Mouse (Mus musculus): Measurements from ENCODE around the gene Per1. TPM values are rescaled to one million over a fixed set of nuclear protein-coding genes. Genes with fewer than 3 reads are reported as not detected.
A peak's percentile ranks its signal among the peaks of the same experiment; 100 is the strongest.

Gene Per1
- polyA plus RNA-seq, 1 experiment from 2014 or later = 11.5 TPM

DNA sequence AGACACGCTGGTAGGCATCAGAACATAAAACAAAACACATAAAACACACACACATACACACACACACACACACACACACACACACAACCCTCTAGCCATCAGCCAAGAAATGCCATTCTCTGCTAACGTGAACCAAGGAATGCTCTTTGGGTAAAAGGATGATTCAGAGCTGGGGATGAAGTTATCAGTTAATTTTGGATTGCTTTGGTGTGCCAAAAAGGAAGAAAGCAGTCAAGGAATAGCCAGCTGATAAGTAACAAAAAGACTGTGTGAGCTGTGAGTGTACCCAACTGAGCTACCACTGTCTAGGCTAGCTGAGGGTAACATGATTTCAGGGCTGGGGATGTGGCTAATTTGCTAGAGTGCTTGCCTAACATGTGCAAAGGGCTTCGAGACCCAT is 19.0 kb downstream of the Per1 start:
- Histone ChIP-seq H3K4me2 (replicated peaks) (no peak overlapping the region), H3K4me1 (peaks cover 6% of the 10 kb centered on the region), H3K9me3 (no peaks in the 10 kb centered on the region), H3K36me3 (peaks cover 5% of the 10 kb centered on the region), H3K27me3 (peaks cover 9% of the 10 kb centered on the region), H3K9ac (no peak overlapping the region), H3K27ac (no peak overlapping the region), H3K4me3 (no peak overlapping the region)
- no peak for ATAC-seq (ENCODE audit: insufficient number of reproducible peaks, insufficient read depth, low FRiP score, low TSS enrichment)
- WGBS = 72% methylated on average over 3 of the region's 3 CpGs

DNA sequence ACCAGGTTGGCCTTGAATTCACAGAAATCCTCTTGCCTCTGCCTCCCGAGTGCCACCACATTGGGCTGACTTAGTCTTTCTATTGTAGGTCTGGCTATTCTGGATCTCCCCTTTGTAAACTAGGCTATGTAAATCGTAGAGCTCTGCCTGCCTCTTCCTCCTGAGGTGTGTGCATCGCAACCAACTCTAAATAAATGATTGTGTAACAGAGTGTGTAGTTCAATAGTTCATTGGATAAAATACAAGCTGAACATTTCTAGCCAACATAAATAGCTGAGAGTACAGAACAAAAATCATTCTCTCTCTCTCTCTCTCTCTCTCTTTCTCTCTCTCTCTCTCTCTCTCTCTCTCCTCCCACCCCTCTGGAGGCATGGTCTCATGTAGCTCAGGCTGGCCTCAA is 19.6 kb downstream of the Per1 start:
- Histone ChIP-seq H3K27ac (no peak overlapping the region), H3K9ac (no peak overlapping the region), H3K36me3 (no peaks in the 10 kb centered on the region), H3K9me3 (no peaks in the 10 kb centered on the region), H3K4me1 (peaks cover 12% of the 10 kb centered on the region), H3K4me3 (no peak overlapping the region), H3K4me2 (replicated peaks) (no peak overlapping the region), H3K27me3 (peaks cover 9% of the 10 kb centered on the region)
- ATAC-seq (ENCODE audit: insufficient number of reproducible peaks, insufficient read depth, low FRiP score, low TSS enrichment) = no peak
- 81% methylated on average over 3 of the region's 3 CpGs for WGBS

DNA sequence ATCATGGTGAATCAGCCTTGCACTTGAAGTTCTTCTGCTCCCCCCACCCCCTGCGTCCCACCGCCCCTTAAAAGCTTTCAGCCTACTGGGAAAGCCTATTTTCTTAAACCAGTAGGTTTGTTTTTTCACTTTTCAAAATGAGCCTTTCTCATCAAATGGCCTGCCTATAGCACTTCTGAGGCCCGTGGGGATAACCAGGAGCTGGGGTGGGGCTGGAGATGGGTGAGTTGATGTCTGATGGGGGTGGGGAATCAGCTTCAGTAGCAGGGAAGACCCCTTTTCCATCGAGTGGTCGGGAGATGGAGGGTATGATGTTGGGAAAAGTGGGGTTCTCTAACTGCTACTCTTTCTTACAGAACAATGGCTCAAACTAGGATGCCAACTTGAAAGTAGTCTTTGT is 21.8 kb downstream of the Per1 start:
- no peaks in the 10 kb centered on the region for H3K9me3 ChIP-seq
- no peak overlapping the region for H3K4me3 ChIP-seq
- no peak for ATAC-seq (ENCODE audit: insufficient number of reproducible peaks, insufficient read depth, low FRiP score, low TSS enrichment)
- H3K27ac ChIP-seq = no peak overlapping the region
- peaks cover 26% of the 10 kb centered on the region for H3K4me1 ChIP-seq
- no peaks in the 10 kb centered on the region for H3K36me3 ChIP-seq
- H3K9ac ChIP-seq = no peak overlapping the region
- WGBS = 59% methylated on average over 5 of the region's 5 CpGs
- H3K27me3 ChIP-seq = peaks cover 9% of the 10 kb centered on the region
- H3K4me2 ChIP-seq (replicated peaks) = peak overlapping the region; percentile 88; the same call in 1 of the 2 replicates

DNA sequence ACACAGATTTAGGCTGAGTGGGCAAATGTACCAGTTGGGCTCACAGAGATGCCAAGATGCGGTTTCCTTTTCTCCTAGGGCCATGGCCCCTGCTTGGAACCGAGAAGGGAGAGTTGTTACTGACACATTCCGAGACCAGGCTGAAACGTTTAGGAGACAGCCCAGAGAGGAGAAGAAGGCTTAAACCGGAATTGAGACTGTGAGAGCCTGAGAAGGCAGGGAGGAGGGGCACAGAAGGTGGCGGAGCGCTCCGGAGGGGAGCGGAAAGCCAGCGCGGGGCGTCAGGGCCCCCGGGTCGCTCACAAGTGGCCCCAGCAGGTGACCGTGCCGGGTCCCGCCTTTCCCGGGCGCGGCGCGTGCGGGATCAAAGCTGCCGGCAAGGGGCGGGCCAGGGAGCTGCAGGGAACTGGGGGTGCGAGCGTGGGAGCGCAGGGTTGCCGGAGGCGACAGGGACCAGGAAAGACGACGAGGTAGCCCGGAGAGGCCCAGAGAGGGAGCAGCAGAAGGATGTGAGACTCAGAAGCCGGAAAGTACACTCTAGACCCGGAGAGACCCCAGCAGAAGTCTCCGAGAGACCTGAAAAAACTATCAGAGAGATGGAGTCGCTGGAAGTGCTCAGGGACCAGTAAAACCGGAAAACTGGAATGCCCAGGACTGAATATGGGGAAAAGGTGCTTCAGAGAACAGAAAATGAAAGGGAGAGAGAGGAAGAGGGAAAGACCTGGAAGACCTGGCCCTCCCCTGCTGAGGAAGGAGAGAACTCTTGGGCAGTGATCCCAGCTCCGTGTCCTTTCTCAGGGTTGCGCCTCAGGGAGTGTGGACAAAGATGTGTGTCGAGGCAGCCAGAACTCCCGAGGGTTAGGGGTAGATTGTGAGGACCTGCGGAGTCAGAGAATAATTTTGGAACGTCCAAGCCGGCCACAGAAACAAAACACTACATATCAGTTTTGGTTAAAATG is 23.0 kb downstream of the Per1 start:
- no peak for ATAC-seq (ENCODE audit: insufficient number of reproducible peaks, insufficient read depth, low FRiP score, low TSS enrichment)
- no peaks in the 10 kb centered on the region for H3K36me3 ChIP-seq
- H3K4me2 ChIP-seq (replicated peaks) = peak overlapping the region; percentile 88
- peak overlapping the region; percentile 59 for H3K9ac ChIP-seq
- H3K9me3 ChIP-seq = no peaks in the 10 kb centered on the region
- peak overlapping the region; percentile 58 for H3K27ac ChIP-seq
- peaks cover 26% of the 10 kb centered on the region for H3K4me1 ChIP-seq
- peak overlapping the region; percentile 77 for H3K4me3 ChIP-seq
- WGBS = under 1% methylated on average over 45 of the region's 45 CpGs
- peaks cover 9% of the 10 kb centered on the region for H3K27me3 ChIP-seq

DNA sequence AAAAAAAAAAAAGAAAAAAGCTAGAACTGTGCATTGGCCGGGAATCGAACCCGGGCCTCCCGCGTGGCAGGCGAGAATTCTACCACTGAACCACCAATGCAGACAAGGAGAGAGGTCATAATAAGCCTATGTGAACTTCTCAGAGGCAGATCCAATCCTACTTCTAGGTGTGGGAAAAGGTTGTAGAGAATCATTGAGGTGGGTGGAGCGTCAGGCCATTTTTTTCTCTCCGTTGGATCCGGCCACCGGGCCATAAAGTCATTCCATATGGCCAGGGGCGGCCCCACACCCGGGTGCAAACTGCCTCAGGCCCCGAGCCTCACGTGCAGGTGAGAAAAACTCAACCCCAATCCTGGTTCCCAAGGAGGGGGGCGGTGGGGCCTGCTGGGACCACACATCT is 23.7 kb downstream of the Per1 start:
- WGBS = 1% methylated on average over 15 of the region's 15 CpGs
- H3K9me3 ChIP-seq = no peaks in the 10 kb centered on the region
- no peaks in the 10 kb centered on the region for H3K36me3 ChIP-seq
- H3K4me1 ChIP-seq = peaks cover 26% of the 10 kb centered on the region
- H3K27ac ChIP-seq = no peak overlapping the region
- H3K27me3 ChIP-seq = peaks cover 9% of the 10 kb centered on the region
- H3K4me2 ChIP-seq (replicated peaks) = peak overlapping the region; percentile 88
- no peak overlapping the region for H3K9ac ChIP-seq
- H3K4me3 ChIP-seq = peak overlapping the region; percentile 77
- no peak for ATAC-seq (ENCODE audit: insufficient number of reproducible peaks, insufficient read depth, low FRiP score, low TSS enrichment)

DNA sequence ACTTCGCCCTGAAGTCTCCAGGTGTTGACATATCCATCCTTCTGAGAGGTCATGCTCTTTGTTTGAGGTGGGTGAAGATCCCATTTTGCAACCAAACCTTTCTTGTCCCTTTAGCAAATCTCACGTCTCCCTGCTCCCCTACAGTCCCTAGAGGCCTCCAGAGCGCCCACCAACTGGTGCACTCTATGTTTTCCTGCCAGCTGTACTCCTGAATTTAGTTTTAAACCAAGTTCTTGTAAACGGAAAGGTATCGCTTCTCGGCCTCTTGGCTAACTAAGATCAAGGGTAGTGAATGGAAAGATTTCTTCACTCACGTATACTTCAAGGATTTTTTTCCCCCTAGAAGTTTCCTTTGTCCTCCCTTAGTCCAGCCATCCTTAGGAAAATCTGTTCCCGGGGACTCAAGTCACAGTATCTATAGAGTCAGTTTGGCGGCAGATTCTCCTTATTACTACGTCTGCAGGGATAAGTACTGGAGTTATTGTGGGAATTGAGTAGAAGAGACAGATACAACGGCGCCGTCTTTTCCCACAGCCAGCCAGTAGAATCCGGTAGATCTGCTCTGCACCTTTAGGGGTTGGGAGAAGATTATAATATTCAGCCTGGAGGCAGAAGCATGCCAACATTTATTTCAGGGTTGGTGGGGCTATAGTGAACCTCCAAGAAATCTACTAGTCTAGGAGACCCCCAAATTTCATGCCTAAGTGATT is 24.6 kb downstream of the Per1 start:
- Histone ChIP-seq H3K4me3 (peak overlapping the region; percentile 77), H3K36me3 (no peaks in the 10 kb centered on the region), H3K27ac (no peak overlapping the region), H3K4me1 (peaks cover 26% of the 10 kb centered on the region), H3K9me3 (no peaks in the 10 kb centered on the region), H3K9ac (no peak overlapping the region), H3K27me3 (peaks cover 9% of the 10 kb centered on the region), H3K4me2 (replicated peaks) (peak overlapping the region; percentile 88)
- no peak for ATAC-seq (ENCODE audit: insufficient number of reproducible peaks, insufficient read depth, low FRiP score, low TSS enrichment)
- 28% methylated on average over 14 of the region's 14 CpGs for WGBS

DNA sequence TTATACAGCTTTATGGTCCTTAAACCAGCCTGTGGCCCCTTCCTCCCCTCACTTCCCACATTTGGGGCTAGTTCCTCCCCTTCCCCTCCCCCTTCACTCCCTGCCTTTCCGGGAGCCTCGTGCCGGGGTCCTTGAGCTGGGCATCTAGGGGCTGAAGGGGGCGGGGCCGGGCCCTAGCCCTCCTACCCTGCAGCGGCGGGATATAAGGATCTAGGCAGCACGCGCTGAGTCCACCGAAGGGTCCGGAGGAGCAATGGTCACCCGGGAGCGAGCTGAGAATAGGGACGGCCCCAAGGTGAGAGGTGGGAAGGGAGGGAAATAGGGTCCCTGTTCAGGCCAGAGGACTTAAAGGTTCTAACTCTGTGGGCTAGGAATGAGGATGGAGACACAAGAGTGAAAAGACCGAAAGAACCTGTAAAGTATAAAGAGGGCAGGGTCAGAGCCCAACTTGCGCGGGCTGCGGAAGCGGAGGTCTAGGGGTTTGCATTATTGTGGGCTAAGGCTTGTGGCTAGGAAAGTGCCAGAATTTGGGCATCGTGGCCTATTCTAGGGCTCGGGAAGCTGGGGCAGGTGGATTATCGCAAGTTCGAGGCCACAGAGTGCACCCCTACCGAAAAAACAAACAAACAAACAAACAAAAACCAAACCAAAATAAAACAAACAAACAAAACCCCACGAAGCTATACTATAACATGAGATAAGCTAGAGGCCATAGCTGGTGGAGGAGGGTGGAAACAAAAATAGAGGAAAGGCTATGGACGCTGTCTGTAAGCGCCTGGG is 25.4 kb downstream of the Per1 start, which contains the start of gene Hes7:
TSS of gene Hes7 (plus strand) at position 184 of the 780 bp plus-strand sequence.
- Histone ChIP-seq H3K27me3 (peaks cover 9% of the 10 kb centered on the region), H3K36me3 (no peaks in the 10 kb centered on the region), H3K9ac (peak within 1 kb of the TSS; percentile 72; the same call in 1 of the 2 replicates), H3K4me1 (peaks cover 26% of the 10 kb centered on the region), H3K27ac (no peak within 1 kb of the TSS), H3K4me3 (peak within 1 kb of the TSS; percentile 77), H3K4me2 (replicated peaks) (peak within 1 kb of the TSS; percentile 88), H3K9me3 (no peaks in the 10 kb centered on the region)
- 2% methylated on average over 27 of the region's 27 CpGs for WGBS
- no peak for ATAC-seq (ENCODE audit: insufficient number of reproducible peaks, insufficient read depth, low FRiP score, low TSS enrichment)

DNA sequence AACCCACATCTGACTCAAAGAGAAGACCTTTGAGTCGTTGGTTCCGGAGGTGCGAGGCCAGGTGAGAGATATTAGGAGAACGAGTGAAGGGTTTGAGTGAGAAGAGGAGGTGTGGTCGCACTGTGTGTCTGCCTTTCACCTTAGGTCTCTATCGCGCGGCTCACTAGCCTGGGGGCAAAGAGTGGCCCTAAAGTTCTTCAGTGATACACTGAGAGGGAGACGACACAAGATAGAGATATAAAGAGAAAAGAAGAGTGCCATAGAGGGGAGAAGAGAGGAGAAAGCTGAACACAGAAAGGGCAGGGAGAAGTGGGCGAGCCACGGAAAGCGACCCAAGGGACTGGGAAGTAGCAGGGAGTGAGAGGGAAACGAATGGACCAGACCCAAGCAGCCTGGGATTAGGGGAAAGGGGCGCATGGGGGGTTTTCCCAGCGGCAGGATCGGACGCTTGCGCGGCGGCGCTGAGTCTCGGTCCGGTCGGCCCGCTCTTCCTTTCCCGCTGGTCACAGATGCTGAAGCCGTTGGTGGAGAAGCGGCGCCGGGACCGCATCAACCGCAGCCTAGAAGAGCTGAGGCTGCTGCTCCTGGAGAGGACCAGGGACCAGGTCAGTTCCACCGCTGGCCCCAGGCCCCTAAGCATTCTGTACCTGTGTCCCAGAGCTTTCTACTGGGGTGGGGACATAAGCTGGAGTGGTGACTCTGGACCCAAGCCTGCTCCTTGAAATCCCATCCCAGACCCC is 26.2 kb downstream of the Per1 start:
- WGBS = 1% methylated on average over 33 of the region's 33 CpGs
- H3K4me1 ChIP-seq = peaks cover 31% of the 10 kb centered on the region

DNA sequence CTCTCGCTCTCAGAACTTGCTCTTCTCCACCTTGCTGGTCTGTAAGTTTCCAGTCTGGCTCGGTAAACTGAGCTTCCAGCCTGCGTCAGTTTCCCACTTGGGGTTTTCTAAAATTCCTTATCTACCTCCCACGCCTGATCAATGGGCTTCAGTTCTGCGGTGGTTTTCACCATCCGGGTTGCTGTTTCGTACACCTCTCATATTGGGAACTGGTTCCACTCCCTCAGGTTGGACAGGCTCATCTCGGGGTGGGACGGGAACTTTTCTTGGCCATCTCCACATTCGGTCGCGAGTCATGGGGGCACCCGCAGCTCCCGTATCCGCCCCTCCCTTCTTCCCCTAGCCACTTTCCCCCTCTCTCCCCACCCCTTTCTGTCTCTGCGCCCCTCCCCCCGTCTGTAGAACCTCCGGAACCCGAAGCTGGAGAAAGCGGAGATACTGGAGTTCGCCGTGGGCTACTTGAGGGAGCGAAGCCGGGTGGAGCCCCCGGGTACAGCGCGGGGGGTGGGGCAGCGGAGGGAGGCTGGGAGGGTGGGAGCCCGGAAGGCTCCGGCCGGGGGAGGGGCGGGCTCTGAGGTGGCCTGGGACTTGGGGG is 26.8 kb downstream of the Per1 start:
- H3K4me3 ChIP-seq = peak overlapping the region; percentile 77

More for the DNA sequence above, 26.2 kb downstream of the Per1 start:
- Histone ChIP-seq H3K4me3 (peak overlapping the region; percentile 77), H3K9ac (peak overlapping the region; percentile 72; the same call in 1 of the 2 replicates), H3K4me2 (replicated peaks) (peak overlapping the region; percentile 88), H3K36me3 (no peaks in the 10 kb centered on the region), H3K27me3 (peaks cover 6% of the 10 kb centered on the region), H3K9me3 (no peaks in the 10 kb centered on the region), H3K27ac (no peak overlapping the region)
- ATAC-seq (ENCODE audit: insufficient number of reproducible peaks, insufficient read depth, low FRiP score, low TSS enrichment) = no peak

DNA sequence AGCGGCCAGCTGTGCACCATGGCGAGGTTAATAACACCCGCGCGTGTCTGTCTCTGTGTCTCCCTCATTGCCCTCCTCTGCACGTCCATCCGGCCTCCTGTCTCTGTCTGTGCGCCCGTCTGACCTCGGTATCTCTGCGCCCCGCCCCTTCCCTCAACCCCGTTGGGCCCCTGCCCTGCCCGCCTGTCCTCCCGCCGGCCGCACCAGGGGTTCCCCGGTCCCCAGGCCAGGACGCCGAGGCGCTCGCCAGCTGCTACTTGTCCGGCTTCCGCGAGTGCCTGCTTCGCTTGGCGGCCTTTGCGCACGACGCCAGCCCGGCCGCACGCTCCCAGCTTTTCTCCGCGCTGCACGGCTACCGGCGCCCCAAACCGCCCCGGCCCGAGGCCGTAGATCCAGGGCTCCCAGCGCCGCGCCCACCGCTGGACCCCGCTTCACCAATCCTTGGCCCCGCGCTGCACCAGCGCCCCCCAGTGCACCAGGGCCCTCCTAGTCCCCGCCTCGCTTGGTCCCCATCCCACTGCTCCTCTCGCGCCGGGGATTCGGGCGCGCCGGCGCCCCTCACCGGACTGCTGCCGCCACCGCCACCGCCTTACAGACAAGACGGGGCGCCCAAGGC is 27.4 kb downstream of the Per1 start, which contains the start of gene 9130213A22Rik:
TSS of gene 9130213A22Rik (minus strand) at position 254 of the 616 bp plus-strand sequence.
- Histone ChIP-seq H3K27ac (peak within 1 kb of the TSS; percentile 82), H3K9me3 (no peaks in the 10 kb centered on the region), H3K9ac (peak within 1 kb of the TSS; percentile 72), H3K4me2 (replicated peaks) (peak within 1 kb of the TSS; percentile 88), H3K4me1 (peaks cover 36% of the 10 kb centered on the region), H3K27me3 (no peaks in the 10 kb centered on the region), H3K36me3 (no peaks in the 10 kb centered on the region), H3K4me3 (peak within 1 kb of the TSS; percentile 77)
- under 1% methylated on average over 62 of the region's 66 CpGs for WGBS
- peak; percentile 81 for ATAC-seq (ENCODE audit: insufficient number of reproducible peaks, insufficient read depth, low FRiP score, low TSS enrichment)

More for the DNA sequence above, 26.8 kb downstream of the Per1 start:
- Histone ChIP-seq H3K27me3 (peaks cover 2% of the 10 kb centered on the region), H3K27ac (peak overlapping the region; percentile 82), H3K9ac (peak overlapping the region; percentile 72), H3K4me2 (replicated peaks) (peak overlapping the region; percentile 88), H3K9me3 (no peaks in the 10 kb centered on the region), H3K4me1 (peaks cover 36% of the 10 kb centered on the region), H3K36me3 (no peaks in the 10 kb centered on the region)
- whole genome bisulfite sequencing = 1% methylated on average over 32 of the region's 32 CpGs
- ATAC-seq (ENCODE audit: insufficient number of reproducible peaks, insufficient read depth, low FRiP score, low TSS enrichment) = no peak
